Mouse (Mus musculus): Measurements from ENCODE around the gene Use1. TPM values are rescaled to one million over a fixed set of nuclear protein-coding genes. Genes with fewer than 3 reads are reported as not detected.

Gene Use1
- 295 TPM for total RNA-seq (2023)

DNA sequence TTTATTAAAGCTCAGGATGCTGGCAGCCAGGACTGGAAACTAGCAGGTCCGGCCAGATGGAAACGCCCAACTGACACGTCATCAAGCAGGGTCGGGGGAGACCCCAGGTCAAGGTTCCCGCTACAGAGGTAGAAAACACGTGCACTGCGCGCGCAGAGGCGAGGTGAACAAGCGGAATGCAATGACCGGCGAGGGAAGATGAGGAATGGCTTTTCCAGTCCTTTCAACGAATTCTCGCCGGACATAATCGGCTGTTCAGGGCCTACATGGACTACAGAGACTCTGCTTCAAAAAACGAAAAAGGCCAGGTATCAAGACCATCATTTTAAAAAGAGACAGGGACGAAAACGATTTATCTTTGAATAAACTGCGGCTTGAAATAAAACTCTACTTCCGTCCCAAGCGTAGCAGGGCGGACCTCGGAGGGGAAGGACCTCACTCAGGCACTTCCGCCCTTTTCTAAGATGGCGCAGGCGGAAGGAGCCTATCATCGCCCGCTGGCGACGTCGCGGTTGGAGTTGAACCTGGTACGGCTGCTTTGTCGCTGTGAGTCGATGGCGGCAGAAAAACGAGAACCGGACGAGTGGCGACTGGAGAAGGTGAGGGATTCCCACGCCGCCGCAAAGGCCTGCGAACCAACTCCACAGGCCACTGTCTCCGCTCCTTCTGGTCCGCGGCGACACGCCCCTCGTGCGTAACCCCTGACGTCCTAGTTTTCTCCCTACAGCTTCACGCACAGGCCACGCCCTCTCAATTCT is at the start of gene Use1:
TSS of gene Use1 (plus strand) at position 78 of the 758 bp plus-strand sequence.

DNA sequence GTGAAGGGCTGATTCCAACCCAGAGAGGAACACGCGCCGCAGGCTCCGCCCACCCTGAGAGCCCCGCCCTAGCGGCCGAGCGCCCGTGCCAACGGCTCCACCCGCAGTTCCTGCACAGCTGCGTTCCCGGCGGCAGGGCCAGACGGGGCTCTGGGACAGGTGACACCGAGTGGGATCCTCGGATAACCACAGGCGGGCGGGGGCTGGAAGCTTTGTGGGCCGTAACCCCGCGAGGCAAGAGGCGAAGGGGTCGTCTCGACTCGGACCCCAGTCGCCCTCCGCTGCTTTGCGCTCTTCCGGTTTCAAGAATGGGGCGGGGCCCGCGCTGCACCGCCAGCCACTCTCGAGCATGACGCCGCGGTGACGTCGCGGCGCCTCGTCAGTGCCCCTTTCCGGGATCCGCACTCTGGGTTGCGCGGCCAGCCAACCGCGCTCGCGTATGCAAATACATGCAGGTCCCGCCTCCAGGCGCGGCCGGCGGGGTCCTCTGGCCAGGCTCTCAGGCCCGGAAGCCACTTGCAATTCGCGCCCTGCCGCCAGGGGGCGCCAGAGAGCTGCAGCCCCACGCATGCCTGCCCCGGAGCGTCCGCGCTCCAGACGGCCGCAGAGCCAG is 4.7 kb downstream of the Use1 start, which contains the start of gene Ocel1:
TSS of gene Ocel1 (plus strand) at position 63 of the 613 bp plus-strand sequence.

DNA sequence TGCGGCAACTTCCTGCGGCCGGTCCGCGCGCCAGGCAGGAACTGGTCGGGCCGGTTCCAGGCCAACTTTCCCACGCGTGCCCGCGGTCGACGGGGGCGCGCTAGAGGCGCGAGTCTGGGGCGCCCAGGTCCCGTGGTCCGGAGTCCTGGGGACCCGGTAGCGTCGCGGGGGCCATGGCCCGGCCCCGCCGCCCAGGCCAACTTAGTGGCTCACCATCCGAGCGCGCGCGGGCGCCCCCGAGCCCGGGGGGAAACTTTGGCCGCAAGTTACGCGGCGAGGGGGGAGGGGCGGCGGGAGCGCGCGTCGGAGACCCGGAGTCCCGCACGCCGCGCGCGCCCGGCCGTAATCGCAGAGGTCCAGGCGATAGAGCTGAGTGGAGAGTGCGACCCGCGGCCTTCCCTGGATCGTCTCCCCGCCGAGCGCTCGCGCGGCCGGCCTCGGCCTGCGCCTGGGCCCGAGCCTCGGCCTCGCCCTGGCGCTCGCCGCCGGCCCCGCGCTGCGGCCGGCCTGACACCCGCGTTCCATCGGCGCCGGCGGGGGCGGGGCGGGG is 14.8 kb downstream of the Use1 start, which contains the start of gene Nr2f6:
TSS of gene Nr2f6 (minus strand) at position 540 of the 550 bp plus-strand sequence.

DNA sequence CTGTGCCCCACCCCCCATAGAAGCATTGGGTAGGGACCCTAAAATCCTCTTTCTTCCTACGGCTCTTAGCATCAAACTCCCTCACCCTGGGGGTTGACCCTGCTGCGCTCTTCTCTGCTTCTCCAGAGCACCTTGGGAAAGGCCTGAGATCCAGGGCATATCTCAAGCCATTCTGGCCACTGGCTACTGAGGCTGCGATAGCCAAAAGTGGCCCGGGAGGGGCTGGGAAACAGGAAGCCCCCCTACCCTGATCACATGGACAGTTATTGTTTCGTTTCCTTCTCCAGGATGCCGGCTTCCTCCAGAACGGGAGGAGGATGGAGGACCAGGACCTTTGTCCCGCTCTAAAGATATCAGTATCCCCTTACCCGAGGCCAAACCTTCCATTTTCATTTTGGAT is 29.0 kb downstream of the Use1 start, which contains the start of gene Ushbp1:
TSS of gene Ushbp1 (minus strand) at position 174 of the 400 bp plus-strand sequence.

DNA sequence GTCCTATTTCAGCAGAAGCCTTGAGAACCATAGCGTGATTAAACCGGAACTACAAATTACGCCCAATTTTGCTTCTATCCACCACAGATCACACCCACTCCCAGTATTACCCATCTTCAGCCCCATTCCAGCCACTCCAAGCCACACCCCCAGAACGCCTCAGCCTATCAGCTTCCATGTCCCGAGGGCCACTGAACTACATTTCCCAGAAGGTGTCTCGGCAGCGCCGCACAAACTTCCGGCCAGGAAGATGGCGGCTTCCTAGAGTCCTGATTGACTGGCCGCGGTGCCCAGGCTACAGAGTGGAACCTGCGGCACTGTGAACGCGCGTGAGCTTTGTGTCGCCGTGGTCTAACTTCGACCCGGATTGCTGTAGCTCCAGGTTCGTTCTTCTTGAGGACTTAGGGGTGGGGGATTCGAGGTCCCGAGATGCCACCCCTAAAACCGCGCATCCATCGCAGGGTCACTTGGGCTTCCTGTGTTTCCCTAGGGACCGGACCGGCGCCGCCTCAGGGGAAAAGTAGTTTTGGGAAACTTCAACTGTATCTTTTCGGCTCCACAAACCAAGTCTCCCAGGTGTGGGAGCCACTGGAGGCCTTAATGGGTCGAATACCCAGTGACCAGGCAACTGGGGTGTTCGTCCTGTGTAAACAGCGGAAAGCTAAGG is 30.1 kb downstream of the Use1 start, which contains the start of gene Babam1:
TSS of gene Babam1 (plus strand) at position 223 of the 667 bp plus-strand sequence.

DNA sequence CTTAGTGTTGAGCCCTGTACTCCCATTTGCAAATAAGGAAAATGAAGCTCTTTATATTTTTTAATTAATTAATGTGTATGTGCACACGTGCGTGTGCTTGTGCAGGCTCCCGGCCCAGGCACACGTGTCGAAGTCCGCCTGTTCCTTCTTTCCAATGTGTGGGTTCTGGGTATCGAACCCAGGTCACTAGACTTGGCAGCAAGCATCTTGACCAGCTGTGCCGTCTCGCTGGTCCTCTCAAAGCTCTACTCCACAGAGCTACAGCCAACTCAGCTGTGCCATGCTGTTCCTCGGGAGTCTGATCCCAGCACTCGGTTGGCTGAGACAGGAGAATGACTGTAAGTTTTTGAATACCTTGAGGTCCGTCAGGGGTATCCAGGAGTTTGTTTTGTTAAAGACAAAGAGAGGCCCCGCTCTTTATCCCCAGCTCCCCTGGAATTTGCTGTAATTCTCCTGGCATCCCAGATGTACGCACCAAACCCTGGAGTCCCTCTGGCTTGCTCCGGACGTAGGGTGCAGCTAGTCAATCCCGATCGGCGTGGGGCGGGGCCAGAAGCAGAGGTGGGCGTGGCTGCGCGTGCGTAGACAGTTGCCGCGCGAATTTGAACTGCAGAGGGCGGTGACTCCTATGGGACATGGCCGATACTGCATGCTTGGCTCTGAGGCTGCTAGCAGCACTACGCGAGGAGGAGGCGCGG is 38.9 kb downstream of the Use1 start, which contains the start of gene Ankle1:
TSS of gene Ankle1 (plus strand) at position 610 of the 698 bp plus-strand sequence.

Other genes with a start within 250 kb of the Use1 start
- gene Myo9b, start 94.1 kb upstream of the Use1 start, total RNA-seq (2023): 140 TPM
- 27.1 TPM for gene Haus8, start 93.9 kb upstream of the Use1 start, total RNA-seq (2023)
- gene Ocel1, start 4.5 kb downstream of the Use1 start, total RNA-seq (2023): 19.0 TPM
- gene Nr2f6, start 15.1 kb downstream of the Use1 start, total RNA-seq (2023): 4.8 TPM
- 0.47 TPM for gene Ushbp1, start 29.0 kb downstream of the Use1 start, total RNA-seq (2023)
- 107 TPM for gene Babam1, start 30.0 kb downstream of the Use1 start, total RNA-seq (2023)
- 1.6 TPM for gene Ankle1, start 39.2 kb downstream of the Use1 start, total RNA-seq (2023)
- gene Abhd8, start 96.8 kb downstream of the Use1 start, total RNA-seq (2023): 94.1 TPM
- 33.8 TPM for gene Mrpl34, start 98.1 kb downstream of the Use1 start, total RNA-seq (2023)
- 106 TPM for gene Dda1, start 102.4 kb downstream of the Use1 start, total RNA-seq (2023)
- 22.8 TPM for gene Ano8, start 119.1 kb downstream of the Use1 start, total RNA-seq (2023)
- gene Gtpbp3, start 121.3 kb downstream of the Use1 start, total RNA-seq (2023): 15.5 TPM
- 2.1 TPM for gene Plvap, start 144.9 kb downstream of the Use1 start, total RNA-seq (2023)
- gene Ccdc194, start 158.9 kb downstream of the Use1 start, total RNA-seq (2023): not detected
- 38.1 TPM for gene Bst2, start 170.6 kb downstream of the Use1 start, total RNA-seq (2023)
- gene Mvb12a, start 176.1 kb downstream of the Use1 start, total RNA-seq (2023): 32.3 TPM
- 0.83 TPM for gene Tmem221, start 192.0 kb downstream of the Use1 start, total RNA-seq (2023)
- gene Nxnl1, start 199.8 kb downstream of the Use1 start, total RNA-seq (2023): not detected
- 6.5 TPM for gene Slc27a1, start 202.0 kb downstream of the Use1 start, total RNA-seq (2023)
- 50.8 TPM for gene Pgls, start 225.3 kb downstream of the Use1 start, total RNA-seq (2023)
- 8.0 TPM for gene Fam129c, start 230.8 kb downstream of the Use1 start, total RNA-seq (2023)
- 56.7 TPM for gene Colgalt1, start 244.2 kb downstream of the Use1 start, total RNA-seq (2023)